Mouse (Mus musculus): Measurements from ENCODE around the gene Vamp2.

The Vamp2 gene

GRCm38 (mm10) chr11:69133566-69133922 lies 45.3 kb downstream of the Vamp2 start:
- no peak for ATAC-seq (ENCODE audit: low TSS enrichment)

GRCm38 (mm10) chr11:69133923-69134621 lies 45.8 kb downstream of the Vamp2 start:
- peak; percentile 88 for ATAC-seq (ENCODE audit: low TSS enrichment)

- peak; percentile 4; the same call in 1 of the 2 replicates for ATAC-seq (ENCODE audit: low TSS enrichment)
Observed at GRCm38 (mm10) chr11:69134622-69134968, 46.3 kb downstream of the Vamp2 start.

GRCm38 (mm10) chr11:69135361-69135760 lies 47.1 kb downstream of the Vamp2 start:
- no peak for ATAC-seq (ENCODE audit: low TSS enrichment)

Measured in frontal cortex, adult (tissue).